Mouse (Mus musculus): ENCODE results near the gene Nrde2.

Gene Nrde2

GRCm38 (mm10) chr12:100126968-100127865 is 32.2 kb downstream of the Nrde2 start:
- DNase-seq (ENCODE audit: extremely low spot score, low read depth, low spot score): no peak

DNA sequence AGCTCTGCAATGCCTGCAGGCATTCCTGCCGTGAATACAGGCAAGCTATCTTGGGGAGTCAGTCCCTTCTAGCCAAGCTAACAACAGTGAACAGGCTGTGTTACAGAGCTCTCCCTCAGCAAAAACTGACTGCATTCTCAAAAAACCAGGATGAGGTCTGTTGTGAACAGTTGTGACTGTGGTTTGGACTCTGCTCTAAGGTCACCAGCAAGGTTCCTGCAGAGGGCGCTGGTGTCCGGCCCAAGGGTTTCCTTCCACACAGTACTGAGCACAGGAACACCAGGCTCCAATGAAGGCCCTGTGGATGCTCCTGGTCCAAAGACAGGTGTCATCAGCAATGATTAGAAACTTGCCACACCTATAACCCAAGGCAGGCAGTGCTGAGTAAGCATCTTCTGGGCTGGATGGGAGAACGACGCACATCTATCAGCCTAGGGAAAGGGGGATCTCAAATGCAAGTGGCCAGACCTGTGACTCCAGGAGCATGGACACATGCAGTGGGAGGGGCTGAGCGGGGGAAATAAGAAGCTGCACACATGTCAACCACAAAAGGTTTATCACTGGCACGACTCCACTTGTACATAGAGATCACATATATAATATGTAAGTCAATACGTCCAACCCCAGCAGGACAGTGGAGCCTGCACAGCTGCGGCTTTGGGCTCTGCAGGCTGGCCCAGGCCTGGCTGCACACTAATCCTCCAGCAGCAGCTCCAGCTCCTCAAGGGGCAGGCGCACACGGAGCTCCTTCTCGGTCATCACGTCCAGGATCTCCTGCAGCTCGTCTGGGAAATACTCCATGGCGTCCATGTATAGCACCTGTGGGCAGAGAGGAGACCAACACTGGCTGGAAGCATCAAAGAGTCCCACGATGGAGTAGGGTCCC is 34.3 kb downstream of the Nrde2 start:
- DNase-seq (ENCODE audit: extremely low spot score, low read depth, low spot score): no peak

DNA sequence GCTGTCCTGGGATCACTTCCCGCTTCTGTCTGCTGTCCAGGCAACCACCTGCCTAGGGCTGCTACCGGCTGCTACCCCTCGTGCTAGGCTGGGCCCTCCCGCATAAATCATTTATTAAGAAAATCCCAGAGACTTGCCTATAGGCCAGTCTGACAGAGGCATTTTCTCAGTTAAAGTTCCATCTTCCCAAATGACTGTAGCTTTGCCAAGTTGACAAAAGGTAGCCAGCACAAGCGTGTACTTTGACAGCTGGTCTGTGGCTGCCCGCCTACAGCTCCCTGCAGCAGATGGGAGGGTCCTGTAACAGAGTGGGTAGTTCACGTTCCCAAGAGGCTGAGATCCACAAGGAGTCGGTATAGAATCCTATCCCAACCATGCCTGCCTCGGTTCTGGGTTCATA is 36.0 kb downstream of the Nrde2 start:
- DNase-seq (ENCODE audit: extremely low spot score, low read depth, low spot score): no peak

GRCm38 (mm10) chr12:100122921-100123381 is 36.5 kb downstream of the Nrde2 start:
- DNase-seq (ENCODE audit: extremely low spot score, low read depth, low spot score): no peak

DNA sequence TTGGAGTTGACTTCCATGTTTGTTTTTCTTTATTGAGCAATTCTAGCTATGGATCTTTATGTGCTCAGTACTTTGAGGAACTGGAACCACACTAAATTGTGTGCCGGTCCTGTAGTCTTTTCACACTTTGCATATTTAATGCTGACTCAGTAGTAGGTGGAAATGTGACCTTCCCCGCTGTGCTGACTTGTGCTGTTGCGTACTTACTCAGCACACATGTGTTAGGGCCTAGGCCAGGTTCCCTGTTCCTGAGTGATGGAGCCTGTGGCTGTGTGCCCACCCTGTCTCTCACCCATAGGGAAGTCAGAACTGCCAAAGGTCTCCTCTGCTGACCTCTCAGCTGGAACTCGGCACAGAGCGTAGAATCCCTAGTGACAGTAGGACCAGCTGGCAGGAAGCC is 43.5 kb downstream of the Nrde2 start:
- DNase-seq (ENCODE audit: extremely low spot score, low read depth, low spot score): no peak

- DNase-seq (ENCODE audit: extremely low spot score, low read depth, low spot score): peak; percentile 93
These were observed 49.3 kb downstream of the Nrde2 start, which contains the start of gene Psmc1 for GRCm38 (mm10) chr12:100109986-100110696. TSS of gene Psmc1 (plus strand) at chr12:100110154.

DNA sequence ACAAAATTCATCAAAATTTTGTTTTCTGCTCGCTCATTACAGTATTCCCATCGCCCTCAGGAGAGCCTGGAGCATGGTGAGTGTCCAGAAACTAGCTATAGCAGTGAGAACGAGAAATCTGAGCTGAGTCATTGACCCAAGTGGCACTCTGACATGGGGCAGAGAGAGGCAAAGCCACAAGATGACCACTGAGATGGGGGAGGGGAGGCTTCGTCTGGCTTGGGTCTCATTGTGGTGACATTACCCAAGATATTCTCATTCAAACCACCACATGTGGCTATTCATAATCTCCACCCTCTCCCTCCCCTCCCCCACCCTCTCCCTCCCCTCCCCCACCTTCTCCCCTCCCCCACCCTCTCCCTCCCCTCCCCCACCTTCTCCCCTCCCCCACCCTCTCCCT is 52.0 kb downstream of the Nrde2 start:
- DNase-seq (ENCODE audit: extremely low spot score, low read depth, low spot score): no peak

DNA sequence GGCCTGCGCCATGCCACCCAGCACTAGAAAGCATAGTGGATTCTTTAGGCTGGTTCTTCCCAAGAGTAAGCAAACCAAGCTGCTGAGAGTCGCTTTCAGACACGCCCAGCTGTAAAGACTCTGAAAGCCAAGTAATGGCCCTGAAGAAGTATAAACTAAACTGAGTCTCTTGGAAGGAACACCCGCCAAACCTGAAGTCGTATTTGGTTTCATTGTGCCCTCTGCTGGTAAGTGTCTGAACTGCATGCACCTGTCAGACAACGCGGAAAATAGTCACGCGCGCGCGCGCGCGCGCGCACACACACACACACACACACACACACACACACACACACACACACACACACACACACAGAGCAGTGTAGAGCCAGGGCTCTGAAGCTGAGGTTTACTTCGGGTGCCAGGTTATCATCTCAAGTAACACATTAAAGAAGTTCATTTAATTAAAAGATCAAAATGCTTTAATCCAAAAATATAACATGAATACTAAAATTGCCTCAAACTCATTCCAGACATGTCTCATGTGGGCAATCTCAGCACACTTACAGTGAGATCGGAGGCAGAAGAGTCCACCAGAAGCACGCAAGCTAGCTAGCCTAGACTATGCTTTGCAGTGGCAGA is 53.1 kb downstream of the Nrde2 start:
- DNase-seq (ENCODE audit: extremely low spot score, low read depth, low spot score): peak; percentile 69

DNA sequence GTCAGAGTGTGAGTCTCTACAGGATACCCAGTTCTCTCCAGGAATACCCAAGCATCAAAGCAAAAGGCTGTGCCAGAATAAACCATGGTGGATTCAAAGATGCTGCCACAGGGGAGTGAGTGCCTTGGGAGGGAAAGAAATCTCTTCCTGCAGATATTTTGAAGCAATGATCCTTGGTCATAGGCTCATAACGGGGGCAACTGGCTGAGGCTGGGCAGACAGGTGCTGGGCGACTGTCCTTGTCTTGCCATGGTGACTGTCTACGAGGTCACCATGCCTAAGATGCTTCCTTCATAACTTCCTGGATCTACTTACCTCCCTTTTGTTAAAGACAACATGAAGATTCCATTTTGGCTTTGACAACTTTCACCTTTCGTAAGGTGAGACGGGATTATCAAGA is 54.9 kb downstream of the Nrde2 start:
- no peak for DNase-seq (ENCODE audit: extremely low spot score, low read depth, low spot score)

- DNase-seq (ENCODE audit: extremely low spot score, low read depth, low spot score): no peak
These were observed 57.8 kb downstream of the Nrde2 start for GRCm38 (mm10) chr12:100101651-100102050.

- DNase-seq (ENCODE audit: extremely low spot score, low read depth, low spot score): no peak
These were observed 58.8 kb downstream of the Nrde2 start for GRCm38 (mm10) chr12:100100707-100101030.

DNA sequence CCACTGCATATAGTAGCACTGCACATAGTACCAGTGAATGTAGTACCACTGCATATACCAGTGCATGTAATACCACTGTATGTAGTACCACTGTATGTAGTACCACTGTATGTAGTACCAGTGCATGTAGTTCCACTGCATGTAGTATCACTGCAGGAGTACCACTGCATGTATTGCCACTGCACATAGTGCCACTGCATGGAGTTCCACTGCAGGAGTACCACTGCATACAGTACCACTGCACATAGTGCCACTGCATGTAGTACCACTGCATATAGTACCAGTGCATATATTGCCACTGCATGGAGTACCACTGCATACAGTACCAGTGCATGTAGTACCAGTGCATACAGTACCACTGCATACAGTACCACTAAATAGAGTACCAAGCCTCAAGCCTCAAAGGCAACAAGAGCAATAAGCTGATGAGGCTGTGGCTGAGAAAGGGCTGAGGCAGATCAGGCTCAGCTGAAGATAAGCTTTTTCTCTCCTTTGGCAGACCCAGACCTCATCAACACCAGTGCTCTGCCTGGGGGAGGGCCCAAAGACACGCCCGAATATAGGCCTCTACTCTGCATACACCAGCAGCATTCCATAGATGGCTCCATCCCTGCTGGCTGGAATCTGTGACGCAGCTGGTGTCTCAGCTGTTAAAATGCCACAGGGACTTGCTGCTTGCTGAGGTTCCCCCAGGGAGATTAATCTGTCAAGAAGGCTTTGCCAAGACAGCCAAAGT is 59.3 kb downstream of the Nrde2 start:
- DNase-seq (ENCODE audit: extremely low spot score, low read depth, low spot score): no peak

DNA sequence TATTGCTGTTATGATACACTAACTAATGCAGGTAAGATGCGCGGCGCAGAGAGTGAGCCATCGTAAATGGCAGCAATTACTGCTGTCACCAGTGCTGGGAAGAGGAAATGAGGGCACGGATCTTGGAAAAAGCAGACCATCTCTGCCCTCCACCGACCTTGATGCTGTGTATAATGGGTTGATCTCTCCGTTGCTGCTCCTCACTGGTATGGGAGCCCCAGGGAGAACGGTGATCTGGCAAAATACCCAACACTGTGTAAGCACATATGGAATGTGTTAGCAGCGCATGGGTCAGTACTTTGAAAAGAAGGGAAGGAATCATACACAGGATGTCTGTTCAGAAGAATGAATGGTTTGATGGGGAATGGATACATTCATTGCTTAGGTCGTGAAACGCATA is 66.4 kb downstream of the Nrde2 start:
- DNase-seq (ENCODE audit: extremely low spot score, low read depth, low spot score): no peak

DNA sequence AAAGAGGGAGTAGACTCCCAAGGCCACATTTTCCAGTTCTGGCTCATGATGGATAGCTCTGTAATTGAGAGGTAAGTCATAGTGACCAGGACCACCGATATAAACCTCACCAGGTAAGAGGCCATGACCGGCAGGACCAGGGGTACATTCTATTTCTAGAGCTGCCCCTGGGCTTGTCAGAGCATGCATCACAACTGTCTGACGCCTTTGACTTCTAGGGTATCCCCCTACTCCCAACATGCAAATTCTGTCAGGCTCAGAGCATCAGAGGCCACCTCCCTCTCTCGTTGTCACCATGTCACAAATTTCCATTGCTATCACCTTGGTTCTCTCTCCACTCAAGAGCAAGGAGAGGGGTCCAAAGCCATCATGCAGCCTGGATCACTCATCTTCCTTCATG is 68.7 kb downstream of the Nrde2 start:
- DNase-seq (ENCODE audit: extremely low spot score, low read depth, low spot score): no peak

- no peak for DNase-seq (ENCODE audit: extremely low spot score, low read depth, low spot score)
These were observed 70.2 kb downstream of the Nrde2 start for GRCm38 (mm10) chr12:100089265-100089664.

- no peak for DNase-seq (ENCODE audit: extremely low spot score, low read depth, low spot score)
These were observed 71.4 kb downstream of the Nrde2 start for GRCm38 (mm10) chr12:100088026-100088425.

- DNase-seq (ENCODE audit: extremely low spot score, low read depth, low spot score): no peak
These were observed 79.7 kb downstream of the Nrde2 start for GRCm38 (mm10) chr12:100079636-100080286.

- no peak for DNase-seq (ENCODE audit: extremely low spot score, low read depth, low spot score)
These were observed 83.7 kb downstream of the Nrde2 start for GRCm38 (mm10) chr12:100075715-100076114.
